Mouse (Mus musculus): ENCODE data around the gene Sdc3. TPM values are rescaled to one million over a fixed set of nuclear protein-coding genes. Genes with fewer than 3 reads are reported as not detected.
A peak's percentile ranks its signal among the peaks of the same experiment; 100 is the strongest.

The Sdc3 gene
- polyA plus RNA-seq, 1 experiment from 2014 or later: 8.0 TPM

DNA sequence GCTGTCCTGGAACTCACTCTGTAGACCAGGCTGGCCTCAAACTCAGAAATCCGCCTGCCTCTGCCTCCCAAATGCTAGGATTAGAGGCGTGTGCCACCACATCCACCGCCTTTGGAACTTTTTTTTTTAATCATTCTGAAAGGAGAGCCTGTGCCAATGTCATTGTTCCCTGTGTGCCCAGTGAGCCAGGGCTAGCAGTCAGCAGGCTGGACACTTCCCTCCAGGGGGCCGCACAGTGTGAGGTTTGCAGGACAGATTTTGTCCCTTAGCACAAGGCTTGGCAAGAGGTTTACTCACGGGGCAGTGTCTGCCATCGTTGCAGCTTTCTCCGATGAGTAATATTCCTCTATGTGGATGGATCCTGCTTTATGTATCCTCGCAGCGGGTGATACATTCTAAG is 14.4 kb downstream of the Sdc3 start:
- no peaks in the 10 kb centered on the region for H3K9me3 ChIP-seq (replicated peaks)
- 76% methylated on average over 9 of the region's 9 CpGs for WGBS (ENCODE audit: insufficient replicate concordance)
- no peak for ATAC-seq
- no peak overlapping the region for H3K9ac ChIP-seq
- no peaks in the 10 kb centered on the region for H3K36me3 ChIP-seq
- no peak overlapping the region for H3K4me3 ChIP-seq
- H3K27me3 ChIP-seq (replicated peaks): peaks cover 4% of the 10 kb centered on the region; the same call in 1 of the 2 replicates
- 0 out of 2 replicates have a peak, but pooled peaks cover 6% of the 10 kb centered on the region for H3K4me1 ChIP-seq
- no peak overlapping the region for H3K4me2 ChIP-seq
- H3K27ac ChIP-seq: no peak overlapping the region

DNA sequence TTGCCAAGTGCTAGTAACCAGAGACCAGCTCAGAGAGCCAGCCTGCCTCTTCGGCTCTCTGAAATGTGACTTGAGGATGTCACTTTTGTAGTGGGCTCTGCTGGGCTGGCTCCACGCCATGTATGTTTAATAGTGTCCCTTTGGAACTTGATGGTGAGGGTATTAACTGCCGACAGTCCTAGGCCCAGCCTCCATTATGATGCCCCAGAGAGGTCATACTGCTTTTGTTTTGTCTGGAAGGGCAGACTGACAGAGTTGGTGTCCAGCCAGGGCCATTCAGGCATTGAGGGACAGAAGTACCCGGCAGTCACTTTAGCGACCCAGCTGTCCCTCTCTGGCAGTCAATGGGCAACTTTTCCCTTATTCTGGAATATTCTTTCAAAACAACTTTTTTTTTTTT is 17.4 kb downstream of the Sdc3 start:
- Histone ChIP-seq H3K9me3 (replicated peaks) (no peaks in the 10 kb centered on the region), H3K9ac (no peak overlapping the region), H3K4me3 (no peak overlapping the region), H3K4me1 (no peaks in the 10 kb centered on the region), H3K27me3 (replicated peaks) (peaks cover 6% of the 10 kb centered on the region; the same call in 1 of the 2 replicates), H3K4me2 (no peak overlapping the region), H3K27ac (no peak overlapping the region), H3K36me3 (no peaks in the 10 kb centered on the region)
- ATAC-seq: no peak
- 66% methylated on average over 5 of the region's 5 CpGs for WGBS (ENCODE audit: insufficient replicate concordance)

GRCm38 (mm10) chr4:130810845-130811244 is 18.5 kb downstream of the Sdc3 start:
- peaks cover 6% of the 10 kb centered on the region; the same call in 1 of the 2 replicates for H3K27me3 ChIP-seq (replicated peaks)
- H3K9me3 ChIP-seq (replicated peaks): no peaks in the 10 kb centered on the region
- H3K9ac ChIP-seq: no peak overlapping the region
- H3K27ac ChIP-seq: no peak overlapping the region
- H3K36me3 ChIP-seq: no peaks in the 10 kb centered on the region
- WGBS (ENCODE audit: insufficient replicate concordance): 46% methylated on average over 2 of the region's 3 CpGs
- no peak for ATAC-seq
- H3K4me3 ChIP-seq: no peak overlapping the region
- no peaks in the 10 kb centered on the region for H3K4me1 ChIP-seq
- no peak overlapping the region for H3K4me2 ChIP-seq

DNA sequence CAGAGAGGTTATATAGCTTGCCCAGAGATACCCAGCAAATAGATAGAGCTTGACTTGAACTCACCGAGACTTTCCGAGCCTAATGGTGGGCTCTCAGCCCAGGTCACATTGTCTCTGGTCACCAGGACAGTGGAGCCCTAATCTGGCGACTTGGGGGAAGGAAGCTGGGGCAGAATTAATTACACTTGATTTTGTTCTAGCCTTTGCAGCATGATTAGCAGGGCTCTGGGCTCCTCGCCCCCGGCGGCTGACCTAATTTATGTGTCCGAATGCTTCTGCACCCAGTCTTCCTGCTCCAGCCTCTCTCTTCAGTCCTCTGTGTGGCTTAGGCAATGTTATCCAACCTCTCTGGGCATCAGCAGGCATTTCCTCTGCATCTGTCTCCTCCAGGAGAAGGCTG is 19.0 kb downstream of the Sdc3 start:
- Histone ChIP-seq H3K27ac (no peak overlapping the region), H3K9ac (no peak overlapping the region), H3K9me3 (replicated peaks) (no peaks in the 10 kb centered on the region), H3K27me3 (replicated peaks) (peaks cover 6% of the 10 kb centered on the region; the same call in 1 of the 2 replicates), H3K4me1 (no peaks in the 10 kb centered on the region), H3K4me2 (no peak overlapping the region), H3K4me3 (no peak overlapping the region), H3K36me3 (no peaks in the 10 kb centered on the region)
- 51% methylated on average over 7 of the region's 7 CpGs for WGBS (ENCODE audit: insufficient replicate concordance)
- no peak for ATAC-seq

GRCm38 (mm10) chr4:130813958-130814357 is 21.6 kb downstream of the Sdc3 start:
- Histone ChIP-seq H3K4me3 (no peak overlapping the region), H3K9me3 (replicated peaks) (no peaks in the 10 kb centered on the region), H3K27me3 (replicated peaks) (peaks cover 6% of the 10 kb centered on the region; the same call in 1 of the 2 replicates), H3K9ac (no peak overlapping the region), H3K36me3 (no peaks in the 10 kb centered on the region), H3K4me1 (no peaks in the 10 kb centered on the region), H3K27ac (no peak overlapping the region), H3K4me2 (no peak overlapping the region)
- ATAC-seq: no peak
- WGBS (ENCODE audit: insufficient replicate concordance): 50% methylated on average over 2 of the region's 2 CpGs

- peaks cover 6% of the 10 kb centered on the region; the same call in 1 of the 2 replicates for H3K27me3 ChIP-seq (replicated peaks)
- H3K36me3 ChIP-seq: no peaks in the 10 kb centered on the region
- H3K27ac ChIP-seq: no peak overlapping the region
- no peak overlapping the region for H3K4me3 ChIP-seq
- no peaks in the 10 kb centered on the region for H3K9me3 ChIP-seq (replicated peaks)
- no peaks in the 10 kb centered on the region for H3K4me1 ChIP-seq
- 71% methylated on average over 8 of the region's 8 CpGs for WGBS (ENCODE audit: insufficient replicate concordance)
- no peak overlapping the region for H3K4me2 ChIP-seq
- no peak overlapping the region for H3K9ac ChIP-seq
- ATAC-seq: no peak
Measured at GRCm38 (mm10) chr4:130814742-130815330, 22.5 kb downstream of the Sdc3 start.

DNA sequence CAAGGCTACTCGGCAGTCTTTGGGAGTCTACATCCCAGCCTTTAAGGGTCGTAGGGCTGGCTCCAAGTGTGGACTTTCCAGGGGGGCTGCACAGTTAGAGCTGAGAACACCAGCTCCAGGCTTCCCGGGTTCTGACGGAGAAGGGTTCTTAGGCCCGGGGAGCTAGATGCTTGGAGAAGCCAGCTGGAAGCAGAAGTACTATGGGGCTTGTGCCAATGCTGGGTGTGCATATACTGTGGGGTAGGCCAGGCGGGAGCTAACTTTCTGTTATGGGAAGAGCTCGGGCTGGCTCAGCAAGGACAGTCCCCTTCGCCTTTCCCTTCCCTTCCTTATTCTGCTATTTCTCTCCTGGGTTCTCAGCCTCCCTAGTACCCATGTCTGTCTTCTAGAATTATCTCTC is 23.5 kb downstream of the Sdc3 start:
- Histone ChIP-seq H3K36me3 (no peaks in the 10 kb centered on the region), H3K4me3 (no peak overlapping the region), H3K27me3 (replicated peaks) (peaks cover 6% of the 10 kb centered on the region; the same call in 1 of the 2 replicates), H3K9ac (no peak overlapping the region), H3K27ac (no peak overlapping the region), H3K4me2 (no peak overlapping the region), H3K9me3 (replicated peaks) (no peaks in the 10 kb centered on the region), H3K4me1 (no peaks in the 10 kb centered on the region)
- WGBS (ENCODE audit: insufficient replicate concordance): 61% methylated on average over 8 of the region's 8 CpGs
- no peak for ATAC-seq

DNA sequence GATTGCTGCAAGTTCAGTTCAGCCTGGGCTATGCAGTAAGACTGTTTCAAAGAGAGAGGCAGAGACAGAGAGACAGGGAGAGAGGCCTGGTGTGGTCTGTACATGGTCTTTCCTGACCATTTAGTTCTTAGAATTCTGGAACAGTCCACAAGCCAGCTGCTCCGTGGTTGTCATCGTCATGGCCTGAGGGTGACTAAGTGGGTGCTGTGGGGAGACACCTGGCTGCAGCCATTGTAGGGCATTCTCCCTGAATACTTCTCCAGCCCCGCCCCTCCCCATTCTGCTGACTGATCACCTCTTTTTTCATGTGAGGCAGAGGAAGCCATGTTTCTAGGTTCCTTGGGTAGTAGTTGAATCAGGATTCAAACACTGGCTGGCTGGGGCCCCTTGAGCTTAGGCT is 27.5 kb downstream of the Sdc3 start:
- no peaks in the 10 kb centered on the region for H3K9me3 ChIP-seq (replicated peaks)
- ATAC-seq: no peak
- no peak overlapping the region for H3K9ac ChIP-seq
- H3K4me3 ChIP-seq: no peak overlapping the region
- 69% methylated on average over 3 of the region's 3 CpGs for WGBS (ENCODE audit: insufficient replicate concordance)
- H3K36me3 ChIP-seq: no peaks in the 10 kb centered on the region; the same call in 1 of the 2 replicates
- H3K4me1 ChIP-seq: no peaks in the 10 kb centered on the region
- H3K27me3 ChIP-seq (replicated peaks): no peaks in the 10 kb centered on the region
- no peak overlapping the region for H3K27ac ChIP-seq
- no peak overlapping the region for H3K4me2 ChIP-seq

- no peaks in the 10 kb centered on the region for H3K27me3 ChIP-seq (replicated peaks)
- H3K27ac ChIP-seq: no peak overlapping the region
- 48% methylated on average over 7 of the region's 7 CpGs for WGBS (ENCODE audit: insufficient replicate concordance)
- H3K4me3 ChIP-seq: no peak overlapping the region
- H3K9me3 ChIP-seq (replicated peaks): no peaks in the 10 kb centered on the region
- H3K36me3 ChIP-seq: no peaks in the 10 kb centered on the region; the same call in 1 of the 2 replicates
- ATAC-seq: no peak
- no peak overlapping the region for H3K9ac ChIP-seq
- no peak overlapping the region for H3K4me2 ChIP-seq
- no peaks in the 10 kb centered on the region for H3K4me1 ChIP-seq
Measured at GRCm38 (mm10) chr4:130820594-130821255, 28.4 kb downstream of the Sdc3 start.

DNA sequence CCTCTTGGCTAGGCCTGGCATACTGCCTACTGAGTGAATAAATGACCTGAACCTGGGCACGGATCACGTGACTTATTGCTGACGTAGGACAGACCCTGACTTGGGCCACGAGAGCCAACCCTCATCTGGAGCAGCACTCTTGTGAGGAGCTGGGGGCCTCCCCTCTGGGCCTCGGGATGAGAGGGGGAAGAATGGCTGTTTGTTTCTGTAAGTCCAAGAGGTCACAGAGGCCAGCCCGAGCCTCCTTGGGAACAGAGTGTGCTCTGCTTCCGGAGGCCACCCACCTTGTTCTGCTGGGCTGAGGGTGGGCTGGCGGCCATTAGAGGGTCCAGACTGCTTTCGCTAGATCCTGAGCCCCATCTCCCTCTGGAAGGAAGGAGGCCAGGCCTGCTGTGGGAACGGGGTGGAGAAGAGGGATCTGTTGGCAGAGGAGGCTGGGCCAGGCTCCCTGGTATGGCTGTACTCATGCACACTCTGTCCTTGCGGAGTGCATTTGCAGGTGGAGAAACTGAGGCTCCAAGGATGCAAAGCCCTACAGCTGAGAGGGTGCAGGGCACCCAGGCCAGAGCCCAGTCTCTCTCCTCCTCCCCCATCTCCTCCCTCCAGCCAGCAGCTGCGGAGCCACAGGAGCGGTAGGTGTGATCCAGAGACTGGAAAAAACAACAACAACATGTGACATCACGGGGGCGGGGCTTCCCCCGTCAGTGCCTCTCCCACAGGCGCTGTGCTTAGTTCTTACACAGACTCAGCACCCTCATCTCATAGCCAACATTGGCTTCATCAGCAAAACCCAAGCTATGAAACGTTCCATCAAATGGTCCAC is 36.7 kb downstream of the Sdc3 start:
- no peak overlapping the region for H3K4me3 ChIP-seq
- no peaks in the 10 kb centered on the region for H3K9me3 ChIP-seq (replicated peaks)
- 22% methylated on average over 18 of the region's 18 CpGs for WGBS (ENCODE audit: insufficient replicate concordance)
- no peak overlapping the region for H3K27ac ChIP-seq
- peaks cover 5% of the 10 kb centered on the region for H3K4me1 ChIP-seq
- no peaks in the 10 kb centered on the region for H3K36me3 ChIP-seq
- no peak overlapping the region for H3K9ac ChIP-seq
- H3K4me2 ChIP-seq: no peak overlapping the region
- 0 out of 2 replicates have a peak, but pooled peaks cover 3% of the 10 kb centered on the region for H3K27me3 ChIP-seq (replicated peaks)
- peak; percentile 53; the same call in 1 of the 2 replicates for ATAC-seq

- peaks cover 19% of the 10 kb centered on the region for H3K27me3 ChIP-seq (replicated peaks)
Measured at GRCm38 (mm10) chr4:130834122-130834521, 41.8 kb downstream of the Sdc3 start.

GRCm38 (mm10) chr4:130835550-130835949 is 43.2 kb downstream of the Sdc3 start:
- H3K4me1 ChIP-seq: no peaks in the 10 kb centered on the region

More at GRCm38 (mm10) chr4:130834122-130834521, 41.8 kb downstream of the Sdc3 start:
- Histone ChIP-seq H3K4me3 (no peak overlapping the region), H3K27ac (no peak overlapping the region), H3K9ac (no peak overlapping the region), H3K9me3 (replicated peaks) (no peaks in the 10 kb centered on the region), H3K36me3 (no peaks in the 10 kb centered on the region), H3K4me1 (peaks cover 2% of the 10 kb centered on the region), H3K4me2 (no peak overlapping the region)
- ATAC-seq: no peak
- WGBS (ENCODE audit: insufficient replicate concordance): 38% methylated on average over 1 of the region's 1 CpGs

More at GRCm38 (mm10) chr4:130835550-130835949, 43.2 kb downstream of the Sdc3 start:
- Histone ChIP-seq H3K27me3 (replicated peaks) (peaks cover 22% of the 10 kb centered on the region), H3K4me3 (no peak overlapping the region), H3K9me3 (replicated peaks) (no peaks in the 10 kb centered on the region), H3K4me2 (no peak overlapping the region), H3K9ac (no peak overlapping the region), H3K36me3 (no peaks in the 10 kb centered on the region), H3K27ac (no peak overlapping the region)
- WGBS (ENCODE audit: insufficient replicate concordance): 59% methylated on average over 4 of the region's 4 CpGs
- no peak for ATAC-seq

All from liver, embryonic 12.5 days (tissue).